Mouse (Mus musculus): ENCODE results near the gene Aspdh. TPM values are rescaled to one million over a fixed set of nuclear protein-coding genes. Genes with fewer than 3 reads are reported as not detected.

Gene Aspdh
- polyA plus RNA-seq, 1 experiment from 2014 or later = 0.36 TPM

DNA sequence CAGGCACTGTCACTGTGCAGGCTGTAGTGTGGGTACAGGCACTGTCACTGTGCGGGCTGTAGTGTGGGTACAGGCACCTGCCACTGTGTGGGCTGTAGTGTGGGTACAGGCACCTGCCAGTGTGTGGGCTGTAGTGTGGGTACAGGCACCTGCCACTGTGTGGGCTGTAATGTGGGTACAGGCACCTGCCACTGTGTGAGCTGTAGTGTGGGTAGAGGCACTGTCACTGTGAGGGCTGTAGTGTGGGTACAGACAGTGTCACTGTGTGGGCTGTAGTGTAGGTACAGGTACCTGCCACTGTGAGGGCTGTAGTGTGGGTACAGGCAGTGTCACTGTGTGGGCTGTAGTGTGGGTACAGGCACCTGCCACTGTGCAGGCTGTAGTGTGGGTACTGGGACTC, 18.9 kb downstream of the Aspdh start:
- Histone ChIP-seq H3K9ac (no peak overlapping the region), H3K4me1 (no peaks in the 10 kb centered on the region), H3K4me3 (no peak overlapping the region), H3K4me2 (replicated peaks) (no peak overlapping the region), H3K27ac (no peak overlapping the region), H3K27me3 (peaks cover 38% of the 10 kb centered on the region), H3K9me3 (no peaks in the 10 kb centered on the region), H3K36me3 (peaks cover 8% of the 10 kb centered on the region)
- 100% methylated on average over 1 of the region's 1 CpGs for WGBS
- no peak for ATAC-seq (ENCODE audit: low FRiP score, low read depth)

DNA sequence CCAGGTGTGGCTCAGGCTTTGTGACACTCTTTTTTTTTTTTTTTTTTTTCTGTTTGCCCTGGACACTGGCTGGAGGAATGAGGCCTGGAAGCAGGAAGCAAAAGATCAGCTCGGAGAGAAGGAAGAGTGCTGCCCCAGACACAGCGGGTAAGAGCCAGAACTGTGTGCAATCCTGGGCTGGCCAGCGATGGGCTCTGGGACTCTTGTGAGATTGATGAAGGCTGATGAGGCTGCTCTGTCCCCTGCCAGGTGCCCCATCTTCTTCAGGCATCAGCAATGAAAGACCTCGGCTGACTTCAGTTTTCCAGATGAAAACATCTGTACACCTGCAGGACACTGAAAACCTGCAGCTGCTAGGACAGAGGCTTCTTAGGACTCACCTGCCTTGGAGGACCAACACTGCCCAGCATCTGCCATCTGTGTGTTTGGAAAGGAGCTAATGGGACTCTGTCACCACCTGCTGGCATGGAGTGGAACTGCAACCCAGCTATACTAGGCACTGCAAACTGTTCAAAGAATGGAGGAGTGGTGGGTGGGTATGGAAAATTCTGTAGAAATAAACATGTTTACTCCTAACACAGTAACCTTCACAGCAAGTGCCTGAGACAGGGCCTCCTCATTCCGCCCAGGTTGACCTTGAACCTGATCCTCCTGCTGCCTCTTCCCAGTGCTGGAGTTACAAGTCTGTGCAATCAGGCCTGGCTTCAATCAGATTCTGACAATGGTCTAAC, 19.8 kb downstream of the Aspdh start:
- H3K4me2 ChIP-seq (replicated peaks) = no peak overlapping the region
- H3K4me3 ChIP-seq = no peak overlapping the region
- H3K9ac ChIP-seq = no peak overlapping the region
- H3K27me3 ChIP-seq = peaks cover 31% of the 10 kb centered on the region
- WGBS = 35% methylated on average over 5 of the region's 5 CpGs
- peaks cover 15% of the 10 kb centered on the region for H3K36me3 ChIP-seq
- no peaks in the 10 kb centered on the region for H3K9me3 ChIP-seq
- no peaks in the 10 kb centered on the region for H3K4me1 ChIP-seq
- no peak overlapping the region for H3K27ac ChIP-seq
- peak; percentile 74; the same call in 1 of the 2 replicates for ATAC-seq (ENCODE audit: low FRiP score, low read depth)

DNA sequence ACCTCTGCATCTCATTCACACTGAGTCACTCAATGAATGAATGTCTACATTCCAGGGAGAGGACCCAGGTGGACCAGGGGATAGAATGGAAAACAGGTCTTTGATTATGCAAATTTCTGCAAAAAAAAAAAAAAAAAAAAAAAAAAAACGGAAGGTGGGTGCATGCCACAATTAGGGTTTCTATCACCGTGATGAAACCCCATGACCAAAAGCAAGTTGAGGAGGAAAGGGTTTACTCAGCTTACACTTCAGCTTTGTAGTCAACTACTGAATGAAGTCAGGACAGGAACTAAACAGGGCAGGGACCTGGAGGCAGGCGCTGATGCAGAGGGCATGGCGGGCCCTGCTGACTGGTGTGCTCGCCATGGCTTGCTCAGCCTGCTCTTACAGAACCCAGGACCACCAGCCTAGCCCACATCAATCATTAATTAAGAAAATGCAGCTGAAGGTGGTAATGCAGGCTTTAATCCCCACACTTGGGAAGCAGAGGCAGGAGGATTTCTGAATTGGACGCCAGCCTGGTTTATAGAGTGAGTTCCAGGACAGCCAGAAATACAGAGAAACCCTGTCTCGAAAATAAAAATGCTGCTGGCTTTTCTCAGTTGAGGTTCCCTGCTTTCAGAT, 20.5 kb downstream of the Aspdh start:
- H3K4me3 ChIP-seq = no peak overlapping the region
- peaks cover 22% of the 10 kb centered on the region for H3K36me3 ChIP-seq
- no peak overlapping the region for H3K27ac ChIP-seq
- WGBS = 74% methylated on average over 7 of the region's 7 CpGs
- H3K9ac ChIP-seq = no peak overlapping the region
- ATAC-seq (ENCODE audit: low FRiP score, low read depth) = no peak
- H3K4me1 ChIP-seq = no peaks in the 10 kb centered on the region
- no peak overlapping the region for H3K4me2 ChIP-seq (replicated peaks)
- peaks cover 24% of the 10 kb centered on the region for H3K27me3 ChIP-seq
- no peaks in the 10 kb centered on the region for H3K9me3 ChIP-seq

DNA sequence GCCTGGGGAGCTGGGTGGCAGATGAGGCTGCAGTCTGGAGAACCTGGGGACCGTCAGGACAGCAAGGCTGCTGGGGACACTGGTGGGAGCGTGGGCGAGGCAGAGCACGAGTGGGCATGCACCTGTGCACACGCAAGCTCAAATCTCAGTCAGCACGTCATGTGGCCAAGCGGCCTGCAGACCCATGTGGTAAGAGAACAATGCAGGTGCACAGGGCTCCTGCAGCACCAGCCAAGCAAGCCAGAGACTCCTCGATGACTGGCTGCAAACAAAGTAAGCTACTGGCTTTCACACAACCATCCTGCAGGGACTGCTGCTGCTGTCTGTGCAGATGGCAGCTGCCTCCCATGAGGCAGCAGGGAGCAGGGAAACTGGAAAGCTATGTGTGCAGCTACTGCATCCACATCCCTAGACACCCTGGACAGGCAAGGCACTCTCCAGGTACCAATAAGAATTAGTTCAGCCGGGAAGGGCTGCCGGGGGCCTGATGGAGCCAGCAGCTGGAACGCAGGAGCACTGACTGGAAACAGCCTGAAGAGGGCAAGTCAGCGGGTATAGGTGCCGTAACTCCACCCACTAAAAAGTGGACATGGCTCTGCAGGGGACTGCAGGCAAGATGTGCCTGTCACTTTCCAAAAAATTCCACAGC, 21.9 kb downstream of the Aspdh start:
- no peak overlapping the region for H3K4me3 ChIP-seq
- peaks cover 36% of the 10 kb centered on the region for H3K36me3 ChIP-seq
- H3K27me3 ChIP-seq = peaks cover 13% of the 10 kb centered on the region
- no peaks in the 10 kb centered on the region for H3K9me3 ChIP-seq
- H3K27ac ChIP-seq = no peak overlapping the region
- H3K4me2 ChIP-seq (replicated peaks) = no peak overlapping the region
- 66% methylated on average over 13 of the region's 13 CpGs for WGBS
- H3K9ac ChIP-seq = no peak overlapping the region
- no peaks in the 10 kb centered on the region for H3K4me1 ChIP-seq
- ATAC-seq (ENCODE audit: low FRiP score, low read depth) = no peak

DNA sequence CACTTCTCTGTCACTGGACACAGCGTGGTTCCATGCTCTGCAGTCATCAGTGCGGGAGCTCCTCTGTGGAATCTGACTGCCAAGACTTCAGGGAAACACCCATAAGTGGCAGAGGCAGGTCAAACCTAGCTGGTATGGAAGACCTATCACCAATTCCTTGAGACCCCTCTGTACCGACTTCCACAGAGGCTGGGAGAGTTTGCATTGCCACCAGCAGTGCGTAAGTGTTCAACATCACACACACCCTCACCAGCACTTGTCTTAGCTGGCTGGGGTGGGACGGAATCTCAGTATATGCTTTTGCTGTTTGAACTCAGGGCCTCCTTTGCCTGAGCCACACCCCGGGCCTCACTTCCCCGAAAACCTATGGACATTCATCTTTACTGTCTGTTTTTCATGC, 22.7 kb downstream of the Aspdh start:
- no peak overlapping the region for H3K9ac ChIP-seq
- ATAC-seq (ENCODE audit: low FRiP score, low read depth) = no peak
- WGBS = 84% methylated on average over 7 of the region's 7 CpGs

DNA sequence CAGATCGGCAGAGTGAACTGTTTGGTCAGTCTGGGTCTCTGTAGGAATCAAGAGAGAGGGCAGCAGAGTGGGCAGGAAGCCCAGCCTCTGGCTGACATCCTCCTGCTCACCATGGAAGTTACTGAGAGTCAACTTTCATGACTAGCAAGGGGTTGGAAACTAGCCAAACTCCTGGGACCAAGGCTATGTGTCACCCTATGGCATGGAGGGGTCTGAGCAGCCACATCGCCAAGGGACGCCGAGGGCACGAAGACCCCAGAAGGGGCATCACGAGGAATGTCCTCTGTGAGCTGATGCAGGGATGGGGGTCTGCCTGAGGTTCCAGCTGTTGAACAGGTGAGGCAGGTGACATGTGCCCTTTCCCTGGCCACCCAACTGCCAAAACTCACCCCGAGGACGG, 23.4 kb downstream of the Aspdh start:
- no peak overlapping the region for H3K4me2 ChIP-seq (replicated peaks)
- H3K27me3 ChIP-seq = no peaks in the 10 kb centered on the region
- WGBS = 92% methylated on average over 8 of the region's 8 CpGs
- H3K9me3 ChIP-seq = no peaks in the 10 kb centered on the region
- no peaks in the 10 kb centered on the region for H3K4me1 ChIP-seq
- no peak overlapping the region for H3K9ac ChIP-seq
- peaks cover 51% of the 10 kb centered on the region for H3K36me3 ChIP-seq
- no peak overlapping the region for H3K27ac ChIP-seq
- H3K4me3 ChIP-seq = no peak overlapping the region
- no peak for ATAC-seq (ENCODE audit: low FRiP score, low read depth)

More for the DNA sequence above, 22.7 kb downstream of the Aspdh start:
- Histone ChIP-seq H3K4me2 (replicated peaks) (no peak overlapping the region), H3K27me3 (peaks cover 4% of the 10 kb centered on the region; the same call in 1 of the 2 replicates), H3K4me1 (no peaks in the 10 kb centered on the region), H3K4me3 (no peak overlapping the region), H3K27ac (no peak overlapping the region), H3K36me3 (peaks cover 45% of the 10 kb centered on the region), H3K9me3 (no peaks in the 10 kb centered on the region)

DNA sequence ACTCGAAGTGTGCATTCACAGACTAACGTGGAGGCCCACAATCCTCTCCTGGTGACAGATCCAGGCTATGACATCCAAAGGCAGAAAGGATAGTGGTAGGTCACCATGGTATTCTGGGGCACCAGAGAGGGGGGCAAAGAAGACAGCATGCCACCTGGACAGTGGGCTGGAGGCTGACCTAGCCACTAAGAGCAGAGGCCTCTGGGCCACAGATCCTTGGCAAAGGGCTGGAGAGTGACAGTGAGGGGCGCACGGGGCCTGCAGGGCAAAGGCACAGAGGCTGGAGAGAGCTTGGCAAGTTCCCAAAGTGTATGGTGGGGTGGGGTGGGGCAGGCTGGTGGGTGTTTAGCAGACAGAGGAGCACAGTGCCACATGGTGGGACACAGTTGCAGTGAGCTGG, 25.1 kb downstream of the Aspdh start:
- 91% methylated on average over 4 of the region's 4 CpGs for WGBS
- no peak overlapping the region for H3K4me3 ChIP-seq
- no peak overlapping the region for H3K27ac ChIP-seq
- H3K4me2 ChIP-seq (replicated peaks) = no peak overlapping the region
- H3K36me3 ChIP-seq = peaks cover 60% of the 10 kb centered on the region
- H3K9me3 ChIP-seq = no peaks in the 10 kb centered on the region
- H3K9ac ChIP-seq = no peak overlapping the region
- no peak for ATAC-seq (ENCODE audit: low FRiP score, low read depth)
- H3K27me3 ChIP-seq = no peaks in the 10 kb centered on the region
- H3K4me1 ChIP-seq = peaks cover 11% of the 10 kb centered on the region

DNA sequence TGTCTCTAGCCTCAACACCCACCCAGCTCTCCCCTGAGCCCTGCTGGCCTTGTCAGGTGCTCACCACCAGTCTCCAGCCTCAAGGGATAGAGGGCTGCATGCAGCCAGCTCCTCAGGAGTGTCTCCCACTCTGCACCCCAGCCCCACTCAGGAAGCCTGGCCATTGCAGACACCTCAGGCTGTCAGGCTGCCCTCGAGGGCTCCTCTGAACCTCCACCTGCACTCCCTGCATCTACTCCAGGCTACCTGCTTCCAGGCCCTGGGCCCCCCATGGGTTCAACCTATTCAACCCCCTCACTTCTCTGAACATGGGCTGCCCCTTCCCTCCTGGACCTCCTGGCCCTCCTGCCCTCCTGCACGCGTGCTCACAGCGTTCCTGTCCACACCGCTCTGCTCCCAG, 26.2 kb downstream of the Aspdh start:
- WGBS = 94% methylated on average over 5 of the region's 5 CpGs
- Histone ChIP-seq H3K4me3 (no peak overlapping the region), H3K4me2 (replicated peaks) (no peak overlapping the region), H3K36me3 (peaks cover 60% of the 10 kb centered on the region), H3K4me1 (peaks cover 16% of the 10 kb centered on the region), H3K27ac (no peak overlapping the region), H3K9ac (no peak overlapping the region), H3K27me3 (no peaks in the 10 kb centered on the region), H3K9me3 (no peaks in the 10 kb centered on the region)
- ATAC-seq (ENCODE audit: low FRiP score, low read depth) = no peak

DNA sequence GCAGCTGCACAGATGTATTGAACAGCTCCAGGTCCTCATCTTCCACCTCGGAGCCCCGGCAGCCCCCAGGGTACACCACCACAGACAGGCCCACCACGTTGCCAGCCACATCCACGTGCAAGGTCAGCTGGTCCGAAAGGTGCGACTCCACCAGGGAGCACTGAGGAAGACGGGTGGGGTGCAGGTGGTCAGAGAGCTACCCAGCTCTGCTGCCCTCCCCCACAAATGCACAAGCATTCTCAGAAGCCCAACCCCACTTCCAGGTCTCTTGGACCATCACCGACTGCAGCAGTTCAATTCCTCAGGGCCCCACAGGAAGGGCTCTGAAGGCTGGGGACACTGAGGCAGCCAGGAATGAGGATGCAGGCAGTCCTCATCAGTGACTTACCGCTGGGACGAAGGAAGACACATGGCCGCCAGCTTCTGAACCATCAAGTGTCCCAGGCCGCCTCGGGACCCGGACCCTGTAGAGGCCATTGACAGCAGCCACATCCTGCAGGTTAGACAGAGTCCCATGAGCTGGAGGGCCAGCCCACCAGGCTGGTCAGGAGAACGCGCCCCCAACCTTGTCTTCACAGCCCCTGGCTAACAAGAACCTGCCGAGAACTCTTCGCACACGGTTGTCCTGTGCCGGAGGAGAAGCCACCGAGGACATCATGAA, 27.1 kb downstream of the Aspdh start:
- Histone ChIP-seq H3K36me3 (peaks cover 60% of the 10 kb centered on the region), H3K9ac (no peak overlapping the region; the same call in 1 of the 2 replicates), H3K27ac (no peak overlapping the region), H3K4me1 (peaks cover 20% of the 10 kb centered on the region), H3K4me3 (no peak overlapping the region), H3K4me2 (replicated peaks) (no peak overlapping the region), H3K27me3 (no peaks in the 10 kb centered on the region), H3K9me3 (no peaks in the 10 kb centered on the region)
- ATAC-seq (ENCODE audit: low FRiP score, low read depth) = no peak
- WGBS = 92% methylated on average over 20 of the region's 21 CpGs

DNA sequence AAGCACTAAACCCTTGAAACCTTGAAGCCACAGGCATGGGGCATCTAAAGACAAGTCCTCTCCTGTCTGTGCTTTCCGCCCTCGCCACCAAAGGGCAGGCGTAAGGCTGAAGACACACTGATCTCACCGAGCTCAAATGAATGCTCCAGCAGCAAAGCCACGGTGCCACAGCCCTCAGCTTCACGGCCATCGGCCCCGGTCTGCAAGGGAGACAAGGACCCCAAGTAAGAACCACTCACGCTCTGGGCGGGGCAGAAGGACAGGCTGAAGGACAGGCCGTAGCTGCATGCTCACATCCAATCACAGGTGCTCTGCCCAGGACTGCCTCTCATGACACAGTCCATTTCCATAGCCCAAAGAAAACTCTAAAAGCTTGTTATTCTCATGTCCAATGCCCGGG, 29.5 kb downstream of the Aspdh start:
- H3K4me2 ChIP-seq (replicated peaks) = peak overlapping the region; percentile 82; the same call in 1 of the 2 replicates
- no peak for ATAC-seq (ENCODE audit: low FRiP score, low read depth)
- peaks cover 23% of the 10 kb centered on the region for H3K4me1 ChIP-seq
- peaks cover 4% of the 10 kb centered on the region; the same call in 1 of the 2 replicates for H3K27me3 ChIP-seq
- H3K36me3 ChIP-seq = peaks cover 50% of the 10 kb centered on the region
- H3K9me3 ChIP-seq = no peaks in the 10 kb centered on the region
- H3K9ac ChIP-seq = no peak overlapping the region
- no peak overlapping the region for H3K27ac ChIP-seq
- H3K4me3 ChIP-seq = no peak overlapping the region
- WGBS = 93% methylated on average over 12 of the region's 12 CpGs

DNA sequence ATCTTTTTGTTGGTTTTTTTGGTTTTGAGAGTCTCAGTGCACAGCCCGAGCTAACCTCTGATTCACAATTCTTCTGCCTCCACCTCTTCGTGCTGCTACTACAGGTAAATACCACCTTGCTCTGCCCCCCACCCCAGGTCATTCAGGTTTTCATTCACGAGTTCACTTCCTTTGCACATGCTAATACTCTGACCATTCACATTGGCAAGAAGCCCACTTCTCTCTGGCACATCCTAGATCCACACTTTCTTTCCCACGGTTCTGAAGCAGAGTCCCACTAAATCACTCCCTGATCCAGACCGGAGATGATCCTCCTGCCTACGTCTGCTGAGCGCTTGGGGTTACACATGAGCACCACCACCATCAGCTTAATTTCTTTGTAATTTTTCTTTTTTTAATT, 29.9 kb downstream of the Aspdh start:
- Histone ChIP-seq H3K4me1 (peaks cover 23% of the 10 kb centered on the region), H3K27me3 (peaks cover 8% of the 10 kb centered on the region; the same call in 1 of the 2 replicates), H3K9ac (peak overlapping the region; percentile 89), H3K36me3 (peaks cover 46% of the 10 kb centered on the region), H3K4me3 (peak overlapping the region; percentile 76), H3K9me3 (no peaks in the 10 kb centered on the region), H3K4me2 (replicated peaks) (peak overlapping the region; percentile 82), H3K27ac (no peak overlapping the region)
- no peak for ATAC-seq (ENCODE audit: low FRiP score, low read depth)
- 87% methylated on average over 7 of the region's 7 CpGs for WGBS

Measured in limb, embryonic 13.5 days (tissue).